ENCODE assay signal across 27 mouse cellular contexts in the genomic region with DNA sequence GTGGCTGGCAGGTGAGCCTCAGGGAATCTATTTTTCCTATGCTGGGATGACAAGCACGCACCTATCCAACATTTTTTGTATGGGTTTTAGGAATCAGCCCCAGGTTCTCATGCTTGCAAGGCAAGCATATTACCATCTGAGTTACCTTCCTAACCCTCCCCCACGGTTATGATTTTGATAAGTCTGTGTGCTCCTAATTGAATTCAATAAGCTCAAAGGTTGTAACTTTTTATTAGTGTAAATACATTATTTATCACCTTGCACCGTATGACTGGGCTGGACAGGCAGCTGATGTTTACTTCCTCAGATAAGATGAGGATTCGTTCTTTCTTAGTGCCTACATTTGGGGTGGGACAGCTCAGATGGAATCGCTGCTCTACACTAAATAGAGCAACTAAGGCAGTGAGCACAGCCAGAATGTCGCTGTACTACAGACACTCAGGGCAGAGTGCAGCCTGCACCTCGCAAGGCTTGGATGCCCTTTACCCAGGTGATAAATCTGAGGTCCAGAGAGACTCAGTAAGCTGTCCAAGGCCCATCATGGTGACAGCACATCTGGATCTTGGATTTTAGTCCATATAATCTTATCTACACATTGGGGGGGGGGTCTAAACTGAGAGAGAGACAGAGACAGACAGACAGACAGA. TPM values are rescaled to one million over a fixed set of nuclear protein-coding genes. Genes with fewer than 3 reads are reported as not detected.
DNase-seq lines count a peak whose midpoint lies in the region; ATAC-seq and TF ChIP-seq lines count a peak whose summit lies in the region.
"Had no signal": no experiment of that assay in that cellular context is flagged by ENCODE, and none has a peak within 500 bp of the region (broad histone marks: within the 10 kb centered on the region; RNA-seq: fewer than 3 reads in every experiment).

No protein-coding gene starts in this region.

- H3K9ac ChIP-seq in kidney, embryonic 16.5 days (replicated peaks; ENCODE audit: low read length) = no peak overlapping the region
- no peak overlapping the region for H3K9ac ChIP-seq in intestine, embryonic 16.5 days (ENCODE audit: low read depth, low read length)
- no peak overlapping the region for H3K9ac ChIP-seq in stomach, postnatal 0 days (ENCODE audit: low read length)
- H3K9ac ChIP-seq: hindbrain, embryonic 12.5 days; limb, embryonic 12.5 days; liver, embryonic 12.5 days; liver, postnatal 0 days; midbrain, embryonic 13.5 days; neural tube, embryonic 13.5 days had no signal

- no peak for TF ChIP-seq EP300 in stomach, postnatal 0 days (optimal IDR thresholded peaks at IDR 0.05)

- 60% methylated on average over 7 of the region's 7 CpGs for WGBS in kidney, adult 2 months
- 70% methylated on average over 7 of the region's 7 CpGs for WGBS in kidney, embryonic 16.5 days
- WGBS in intestine, embryonic 16.5 days = 60% methylated on average over 7 of the region's 7 CpGs
- WGBS in stomach, postnatal 0 days = 60% methylated on average over 7 of the region's 7 CpGs

- TF ChIP-seq CTCF in kidney, adult 2 months (conservative IDR thresholded peaks at IDR 0.05; ENCODE audit: insufficient read depth, insufficient read length, low read depth, low read length) = no peak
- TF ChIP-seq CTCF in stomach, postnatal 0 days (IDR thresholded peaks at IDR 0.05; ENCODE audit: low read depth) = no peak

- H3K9me3 ChIP-seq in kidney, embryonic 16.5 days (ENCODE audit: low read length) = no peaks in the 10 kb centered on the region
- no peaks in the 10 kb centered on the region for H3K9me3 ChIP-seq in intestine, embryonic 16.5 days (ENCODE audit: control insufficient read depth, low read length)
- H3K9me3 ChIP-seq in stomach, postnatal 0 days (ENCODE audit: control insufficient read depth, low read length) = no peaks in the 10 kb centered on the region
- H3K9me3 ChIP-seq: hindbrain, embryonic 12.5 days; limb, embryonic 12.5 days; liver, embryonic 12.5 days; megakaryocyte, embryonic 14.5 days; midbrain, embryonic 13.5 days; neural tube, embryonic 13.5 days had no signal

- peak; percentile 69 for DNase-seq in kidney, adult 2 months
- DNase-seq in kidney, postnatal 14 days = peak; percentile 23
- no peak for DNase-seq in stomach, postnatal 0 days (ENCODE audit: low spot score)
- no peak for DNase-seq in gastrocnemius, postnatal 10 days
- no peak for DNase-seq in cerebellum, adult 18-20 months
- DNase-seq: adrenal gland, postnatal 25 days; cerebellum, adult 2 months; cerebellum, postnatal 14 days; gastrocnemius, adult 2 months; liver, postnatal 0 days; lung, postnatal 36 days; right cerebral cortex, postnatal 4 days; thymus, postnatal 14 days had no signal

- no peaks in the 10 kb centered on the region; the same call in 1 of the 2 replicates for H3K36me3 ChIP-seq in kidney, adult 2 months (ENCODE audit: control insufficient read depth, insufficient read depth, low read length)
- no peaks in the 10 kb centered on the region for H3K36me3 ChIP-seq in kidney, embryonic 16.5 days (ENCODE audit: insufficient read depth, low read length)
- no peaks in the 10 kb centered on the region for H3K36me3 ChIP-seq in intestine, embryonic 16.5 days (ENCODE audit: control insufficient read depth, insufficient read depth, low read length)
- no peaks in the 10 kb centered on the region for H3K36me3 ChIP-seq in stomach, postnatal 0 days (ENCODE audit: control insufficient read depth, insufficient read depth, low read length)
- H3K36me3 ChIP-seq: hindbrain, embryonic 12.5 days; limb, embryonic 12.5 days; liver, embryonic 12.5 days; midbrain, embryonic 13.5 days; neural tube, embryonic 13.5 days had no signal

- H3K27me3 ChIP-seq in kidney, adult 2 months (replicated peaks; ENCODE audit: control insufficient read depth, insufficient read depth, low read length) = no peaks in the 10 kb centered on the region
- H3K27me3 ChIP-seq in kidney, embryonic 16.5 days (ENCODE audit: insufficient read depth, low read length) = no peaks in the 10 kb centered on the region
- H3K27me3 ChIP-seq in intestine, embryonic 16.5 days (replicated peaks; ENCODE audit: control insufficient read depth, insufficient read depth, low read length) = no peaks in the 10 kb centered on the region
- H3K27me3 ChIP-seq in stomach, postnatal 0 days (ENCODE audit: control insufficient read depth, insufficient read depth, low read length) = no peaks in the 10 kb centered on the region
- H3K27me3 ChIP-seq: hindbrain, embryonic 12.5 days; limb, embryonic 12.5 days; liver, embryonic 12.5 days; midbrain, embryonic 13.5 days; neural tube, embryonic 13.5 days had no signal

- TF ChIP-seq POLR2A in kidney, adult 2 months (IDR thresholded peaks at IDR 0.05; ENCODE audit: low read depth, low read length) = no peak

- no peak for ATAC-seq in kidney, embryonic 16.5 days (ENCODE audit: low FRiP score, low TSS enrichment)
- ATAC-seq in intestine, embryonic 16.5 days = peak; percentile 90
- peak; percentile 42; the same call in 1 of the 2 replicates for ATAC-seq in stomach, postnatal 0 days (ENCODE audit: low FRiP score, low TSS enrichment)
- ATAC-seq: CD4-positive, CD25-positive, alpha-beta regulatory T cell, adult 4 months; forebrain, embryonic 16.5 days; hindbrain, postnatal 0 days; liver, embryonic 12.5 days; liver, postnatal 0 days; midbrain, embryonic 13.5 days had no signal

- H3K27ac ChIP-seq in kidney, adult 2 months (ENCODE audit: insufficient read depth, low read depth, low read length) = no peak overlapping the region
- H3K27ac ChIP-seq in kidney, embryonic 16.5 days (ENCODE audit: low read length) = no peak overlapping the region
- no peak overlapping the region for H3K27ac ChIP-seq in intestine, embryonic 16.5 days (ENCODE audit: low read length)
- H3K27ac ChIP-seq in stomach, postnatal 0 days (replicated peaks) = no peak overlapping the region
- H3K27ac ChIP-seq: hindbrain, embryonic 12.5 days; hindbrain, postnatal 0 days; layer of hippocampus, adult 2 months; left cerebral cortex, adult 2 months; limb, embryonic 12.5 days; liver, embryonic 12.5 days; midbrain, embryonic 13.5 days; neural tube, embryonic 13.5 days had no signal

- H3K4me2 ChIP-seq in kidney, embryonic 16.5 days (replicated peaks; ENCODE audit: low read depth, low read length) = no peak overlapping the region
- no peak overlapping the region for H3K4me2 ChIP-seq in intestine, embryonic 16.5 days (ENCODE audit: low read depth, low read length)
- H3K4me2 ChIP-seq in stomach, postnatal 0 days (replicated peaks; ENCODE audit: low read depth) = no peak overlapping the region
- H3K4me2 ChIP-seq: hindbrain, embryonic 12.5 days; limb, embryonic 12.5 days; liver, embryonic 12.5 days; midbrain, embryonic 13.5 days; neural tube, embryonic 13.5 days had no signal

- H3K4me1 ChIP-seq in kidney, adult 2 months (ENCODE audit: control insufficient read depth, insufficient read depth, low read length) = peaks cover 12% of the 10 kb centered on the region
- H3K4me1 ChIP-seq in kidney, embryonic 16.5 days (ENCODE audit: insufficient read depth, low read length) = no peaks in the 10 kb centered on the region
- H3K4me1 ChIP-seq in intestine, embryonic 16.5 days (ENCODE audit: control insufficient read depth, insufficient read depth, low read length) = no peaks in the 10 kb centered on the region
- H3K4me1 ChIP-seq in stomach, postnatal 0 days (replicated peaks; ENCODE audit: control insufficient read depth, insufficient read depth) = no peaks in the 10 kb centered on the region
- H3K4me1 ChIP-seq: hindbrain, embryonic 12.5 days; limb, embryonic 12.5 days; liver, embryonic 12.5 days; midbrain, embryonic 13.5 days; neural tube, embryonic 13.5 days had no signal

- H3K4me3 ChIP-seq in kidney, adult 2 months (ENCODE audit: insufficient read depth, low read depth, low read length) = no peak overlapping the region
- H3K4me3 ChIP-seq in kidney, embryonic 16.5 days (ENCODE audit: low read length) = no peak overlapping the region
- H3K4me3 ChIP-seq in intestine, embryonic 16.5 days (ENCODE audit: low read length) = no peak overlapping the region
- no peak overlapping the region for H3K4me3 ChIP-seq in stomach, postnatal 0 days (ENCODE audit: low read depth, low read length)
- H3K4me3 ChIP-seq: erythroblast, embryonic 14.5 days; gastrocnemius, adult 2 months; hindbrain, embryonic 12.5 days; layer of hippocampus, adult 2 months; left cerebral cortex, adult 2 months; limb, embryonic 12.5 days; liver, embryonic 12.5 days; megakaryocyte, embryonic 14.5 days; midbrain, embryonic 13.5 days; neural tube, embryonic 13.5 days had no signal

RNA-seq across cellular contexts. Expression of a gene that starts 16.7 kb away (rescaled TPM):
- 88.1 and 90.1 TPM in 2 replicates for polyA plus RNA-seq in kidney, adult 2 months (2012; rRNA removed)
- 3.9 and 4.1 TPM in 2 replicates for polyA plus RNA-seq in kidney, embryonic 16.5 days (2015; fragmentation: Nextera tagmentation; extraction: Ambion mirVana)
- 2.6 TPM in 2 replicates for polyA plus RNA-seq in intestine, embryonic 16.5 days (2015; fragmentation: Nextera tagmentation; extraction: Ambion mirVana)
- 2.8 and 4.0 TPM in 2 replicates for polyA plus RNA-seq in stomach, postnatal 0 days (2015; fragmentation: Nextera tagmentation; extraction: Ambion mirVana)
- total RNA-seq in gastrocnemius, postnatal 10 days (2021) = 1 to 10 TPM; 3.9 to 5.0 TPM
- polyA plus RNA-seq: erythroblast, embryonic 14.5 days had no signal

Comparison
In these comparisons a context has a peak if more than half of its experiments do, and no peak if none do; other contexts are left out.
1. RNA of a gene that starts 16.7 kb away (polyA plus RNA-seq): 88.1 to 90.1 TPM in kidney, adult 2 months; 3.9 to 4.1 TPM in kidney, embryonic 16.5 days, 2.8 to 4.0 TPM in stomach, postnatal 0 days and 2.6 TPM in intestine, embryonic 16.5 days; every median in the first group is over 10 times any median in the second.
2. DNase-seq: peak in kidney, adult 2 months (single experiment) and kidney, postnatal 14 days (single experiment); none in stomach, postnatal 0 days (single experiment), gastrocnemius, postnatal 10 days (single experiment) and cerebellum, adult 18-20 months (0 of 2).